Mouse (Mus musculus) CH12.LX (cell line): Measurements from ENCODE around the gene Gm49387.

Source experiments
- CTCF ChIP-seq, 2 experiments: IDR thresholded peaks in 1 of 2; conservative IDR thresholded peaks in 1 of 2; 2 replicates each; pipeline ENCODE4 v1.5.1; 2011 to 2012; ENCODE audit warnings: low read depth in 2 of 2, low read length in 2 of 2, improper control_type of control experiment in 1 of 2, inconsistent platforms in 1 of 2, mild to moderate bottlenecking in 1 of 2, moderate library complexity in 1 of 2
- HCFC1 ChIP-seq: IDR thresholded peaks from 2 replicates; pipeline ENCODE4 v1.6.1; 2012; ENCODE audit warnings: low read depth, mild to moderate bottlenecking, inconsistent platforms, low read length, improper control_type of control experiment
- JUND ChIP-seq: conservative IDR thresholded peaks from 2 replicates; pipeline ENCODE4 v1.6.1; 2011; ENCODE audit warnings: low read depth, low read length, improper control_type of control experiment
- MEF2A ChIP-seq: IDR thresholded peaks from 2 replicates; pipeline ENCODE4 v1.6.1; 2014; ENCODE audit warnings: low read depth, mild to moderate bottlenecking, inconsistent platforms, low read length, improper control_type of control experiment, borderline replicate concordance
- NRF1 ChIP-seq: IDR thresholded peaks from 2 replicates; pipeline ENCODE4 v1.6.1; 2014; ENCODE audit warnings: low read depth, mild to moderate bottlenecking, inconsistent platforms, low read length, improper control_type of control experiment, moderate library complexity
- POLR2A ChIP-seq: IDR thresholded peaks from 2 replicates; pipeline ENCODE4 v1.6.1; 2011; ENCODE audit warnings: low read depth, mild to moderate bottlenecking, improper control_type of control experiment, low read length
- POLR2AphosphoS2 ChIP-seq: IDR thresholded peaks from 2 replicates; pipeline ENCODE4 v1.6.1; 2011; ENCODE audit warnings: low read depth, low read length, improper control_type of control experiment
- TBP ChIP-seq: conservative IDR thresholded peaks from 2 replicates; pipeline ENCODE4 v1.6.1; 2011; ENCODE audit warnings: low read depth, low read length, improper control_type of control experiment
- USF1 ChIP-seq: IDR thresholded peaks from 2 replicates; pipeline ENCODE4 v1.6.1; 2014; ENCODE audit warnings: low read depth, mild to moderate bottlenecking, inconsistent platforms, low read length, improper control_type of control experiment
- ZC3H11A ChIP-seq: IDR thresholded peaks from 2 replicates; pipeline ENCODE4 v1.6.1; 2012; ENCODE audit warnings: low read depth, mild to moderate bottlenecking, inconsistent platforms, low read length, improper control_type of control experiment
- ZNF384 ChIP-seq: IDR thresholded peaks from 2 replicates; pipeline ENCODE4 v1.6.1; 2012; ENCODE audit warnings: low read depth, low read length, improper control_type of control experiment, inconsistent platforms

GRCm38 (mm10) chr14:31510322-31510721 is 130.4 kb downstream of the Gm49387 start:
- TF ChIP-seq JUND (no peak), TBP (no peak), POLR2A (no peak), CTCF (conservative IDR thresholded peaks at IDR 0.05 in 1 of 2, IDR thresholded peaks at IDR 0.05 in 1 of 2; ENCODE audit: low read depth in 2 of 2, low read length in 2 of 2) (no peak), NRF1 (no peak), ZNF384 (no peak), USF1 (no peak), ZC3H11A (no peak), MEF2A (no peak), HCFC1 (no peak), POLR2AphosphoS2 (no peak)
